Mouse (Mus musculus): ENCODE measurements around the gene Lhx1.

The Lhx1 gene

GRCm38 (mm10) chr11:84481661-84482060, 43.7 kb downstream of the Lhx1 start:
- no peak for DNase-seq (ENCODE audit: low read depth, low spot score)

GRCm38 (mm10) chr11:84480451-84480850, 44.9 kb downstream of the Lhx1 start:
- no peak for DNase-seq (ENCODE audit: low read depth, low spot score)

GRCm38 (mm10) chr11:84476641-84477040, 48.7 kb downstream of the Lhx1 start:
- no peak for DNase-seq (ENCODE audit: low read depth, low spot score)

GRCm38 (mm10) chr11:84475991-84476390, 49.3 kb downstream of the Lhx1 start:
- DNase-seq (ENCODE audit: low read depth, low spot score) = no peak

GRCm38 (mm10) chr11:84473093-84473667, 52.2 kb downstream of the Lhx1 start:
- DNase-seq (ENCODE audit: low read depth, low spot score) = no peak
